ENCODE assay signal across 8 mouse cellular contexts in genomic region chr5:115844368-115844765, GRCm38 (mm10). TPM values are rescaled to one million over a fixed set of nuclear protein-coding genes. Genes with fewer than 3 reads are reported as not detected.
DNase-seq lines count a peak whose midpoint lies in the region; ATAC-seq lines count a peak whose summit lies in the region.

No protein-coding gene starts in this region.

- no peaks in the 10 kb centered on the region for H3K27me3 ChIP-seq in kidney, embryonic 14.5 days (ENCODE audit: control insufficient read depth, insufficient read depth, low read length)
- no peaks in the 10 kb centered on the region for H3K27me3 ChIP-seq in embryonic facial prominence, embryonic 13.5 days
- H3K27me3 ChIP-seq in limb, embryonic 11.5 days (ENCODE audit: control insufficient read depth, insufficient read depth, low read length): no peaks in the 10 kb centered on the region
- no peaks in the 10 kb centered on the region for H3K27me3 ChIP-seq in midbrain, embryonic 16.5 days (ENCODE audit: control insufficient read depth, insufficient read depth, low read depth, low read length)

- H3K9me3 ChIP-seq in kidney, embryonic 14.5 days (ENCODE audit: control insufficient read depth, low read length): no peaks in the 10 kb centered on the region
- no peaks in the 10 kb centered on the region for H3K9me3 ChIP-seq in embryonic facial prominence, embryonic 13.5 days
- H3K9me3 ChIP-seq in limb, embryonic 11.5 days (ENCODE audit: control insufficient read depth, low read length): no peaks in the 10 kb centered on the region
- H3K9me3 ChIP-seq in midbrain, embryonic 16.5 days (replicated peaks; ENCODE audit: control insufficient read depth, low read length, poor library complexity, severe bottlenecking): no peaks in the 10 kb centered on the region

- peak overlapping the region; percentile 66 for H3K4me2 ChIP-seq in kidney, embryonic 14.5 days (replicated peaks; ENCODE audit: low read depth, low read length)
- peak overlapping the region; percentile 98 for H3K4me2 ChIP-seq in embryonic facial prominence, embryonic 13.5 days
- peak overlapping the region; percentile 87 for H3K4me2 ChIP-seq in limb, embryonic 11.5 days (ENCODE audit: low read depth, severe bottlenecking)
- H3K4me2 ChIP-seq in midbrain, embryonic 16.5 days (ENCODE audit: low read length): peak overlapping the region; percentile 82

- no peak for ATAC-seq in kidney, embryonic 14.5 days (ENCODE audit: low FRiP score, low TSS enrichment)
- ATAC-seq in embryonic facial prominence, embryonic 13.5 days (ENCODE audit: insufficient number of reproducible peaks, insufficient read depth, low FRiP score, low TSS enrichment, low read depth): no peak
- ATAC-seq in limb, embryonic 11.5 days (ENCODE audit: insufficient number of reproducible peaks, low FRiP score, low TSS enrichment, low read depth): no peak
- no peak for ATAC-seq in midbrain, embryonic 16.5 days
- no peak for ATAC-seq in cerebellum, adult (ENCODE audit: insufficient number of reproducible peaks, low FRiP score, low TSS enrichment)

- DNase-seq in kidney, postnatal 25 days: no peak
- DNase-seq in limb, embryonic 11.5 days (ENCODE audit: low spot score): no peak
- DNase-seq in adrenal gland, adult 8-10 months: no peak
- no peak for DNase-seq in left cerebral cortex, adult 9 months (ENCODE audit: low spot score in 2 of 2)

- peak overlapping the region; percentile 46 for H3K9ac ChIP-seq in kidney, embryonic 14.5 days (ENCODE audit: low read depth, low read length)
- peak overlapping the region; percentile 72 for H3K9ac ChIP-seq in embryonic facial prominence, embryonic 13.5 days
- H3K9ac ChIP-seq in limb, embryonic 11.5 days (ENCODE audit: low read length): peak overlapping the region; percentile 50
- H3K9ac ChIP-seq in midbrain, embryonic 16.5 days (ENCODE audit: low read depth, low read length): no peak overlapping the region

- peaks cover 12% of the 10 kb centered on the region for H3K4me1 ChIP-seq in kidney, embryonic 14.5 days (ENCODE audit: control insufficient read depth, insufficient read depth, low read length)
- H3K4me1 ChIP-seq in embryonic facial prominence, embryonic 13.5 days: peaks cover 23% of the 10 kb centered on the region
- peaks cover 5% of the 10 kb centered on the region; the same call in 1 of the 2 replicates for H3K4me1 ChIP-seq in limb, embryonic 11.5 days (ENCODE audit: control insufficient read depth, insufficient read depth, low read length)
- peaks cover 8% of the 10 kb centered on the region for H3K4me1 ChIP-seq in midbrain, embryonic 16.5 days (ENCODE audit: control insufficient read depth, insufficient read depth, low read length)

- H3K4me3 ChIP-seq in kidney, embryonic 14.5 days (ENCODE audit: low read length): peak overlapping the region; percentile 89
- peak overlapping the region; percentile 75 for H3K4me3 ChIP-seq in embryonic facial prominence, embryonic 13.5 days
- peak overlapping the region; percentile 91 for H3K4me3 ChIP-seq in limb, embryonic 11.5 days (ENCODE audit: low read depth, low read length)
- peak overlapping the region; percentile 45 for H3K4me3 ChIP-seq in midbrain, embryonic 16.5 days (ENCODE audit: low read depth, low read length)

- WGBS in kidney, embryonic 14.5 days: 7% methylated on average over 12 of the region's 12 CpGs
- 2% methylated on average over 12 of the region's 12 CpGs for WGBS in embryonic facial prominence, embryonic 13.5 days
- 5% methylated on average over 12 of the region's 12 CpGs for WGBS in limb, embryonic 11.5 days
- 5% methylated on average over 12 of the region's 12 CpGs for WGBS in midbrain, embryonic 16.5 days

- peak overlapping the region; percentile 33; the same call in 1 of the 2 replicates for H3K27ac ChIP-seq in kidney, embryonic 14.5 days (ENCODE audit: low read depth, low read length)
- H3K27ac ChIP-seq in embryonic facial prominence, embryonic 13.5 days: peak overlapping the region; percentile 39
- H3K27ac ChIP-seq in limb, embryonic 11.5 days (replicated peaks; ENCODE audit: low read depth, low read length): no peak overlapping the region
- no peak overlapping the region for H3K27ac ChIP-seq in midbrain, embryonic 16.5 days (ENCODE audit: low read length)

- H3K36me3 ChIP-seq in kidney, embryonic 14.5 days (ENCODE audit: control insufficient read depth, insufficient read depth, low read length): no peaks in the 10 kb centered on the region
- H3K36me3 ChIP-seq in embryonic facial prominence, embryonic 13.5 days: 0 out of 2 replicates have a peak, but pooled peaks cover 5% of the 10 kb centered on the region
- H3K36me3 ChIP-seq in limb, embryonic 11.5 days (ENCODE audit: control insufficient read depth, insufficient read depth, low read length): peaks cover 9% of the 10 kb centered on the region; the same call in 1 of the 2 replicates
- no peaks in the 10 kb centered on the region for H3K36me3 ChIP-seq in midbrain, embryonic 16.5 days (ENCODE audit: control insufficient read depth, insufficient read depth, low read length)

RNA-seq across cellular contexts. Expression of gene Cit, which starts 0.7 kb away (rescaled TPM):
- polyA plus RNA-seq in kidney, embryonic 14.5 days (2014; fragmentation: Nextera tagmentation; extraction: Ambion mirVana): 31.9 and 34.9 TPM in 2 replicates
- 31.6 and 35.9 TPM in 2 replicates for polyA plus RNA-seq in embryonic facial prominence, embryonic 13.5 days (2015; fragmentation: Nextera tagmentation; extraction: Ambion mirVana)
- 30.7 and 33.6 TPM in 2 replicates for polyA plus RNA-seq in limb, embryonic 11.5 days (2014; fragmentation: Nextera tagmentation; extraction: Ambion mirVana)
- polyA plus RNA-seq in midbrain, embryonic 16.5 days (2015; fragmentation: Nextera tagmentation; extraction: Ambion mirVana): 28.3 and 30.7 TPM in 2 replicates
- 1 to 10 TPM; 2.6 to 8.3 (median 6.3) TPM for total RNA-seq in adrenal gland, adult 8-10 months (2022)

Comparison
In these comparisons a context has a peak if more than half of its experiments do, and no peak if none do; other contexts are left out.
1. H3K27ac ChIP-seq: peak in kidney, embryonic 14.5 days (single experiment) and embryonic facial prominence, embryonic 13.5 days (single experiment); none in limb, embryonic 11.5 days (single experiment) and midbrain, embryonic 16.5 days (single experiment).
2. Peak in every context shown above with its lines, with median percentiles within 50 percentile points of each other: H3K4me2 ChIP-seq and H3K4me3 ChIP-seq.